Mouse (Mus musculus) gonadal fat pad, adult 2 months (tissue): Measurements from ENCODE around the gene Alg12. TPM values are rescaled to one million over a fixed set of nuclear protein-coding genes. Genes with fewer than 3 reads are reported as not detected.

Source experiments
- DNase-seq: peaks from one replicate; pipeline ENCODE4 v3.0.0-alpha.2; 2012; ENCODE audit warnings: low read depth
- polyA plus RNA-seq: library from polyadenylated mRNA; depleted of rRNA; stranded (reverse); fragments of >200 nt; gene quantifications from 2 replicates; pipeline ENCODE4 v1.2.3, GENCODE M21; 2012; rRNA removed

Gene Alg12
- polyA plus RNA-seq: 17.9 and 19.6 TPM in 2 replicates

GRCm38 (mm10) chr15:88819026-88819905 lies at the start of gene Alg12, which contains the start of gene Creld2:
TSS of gene Alg12 (minus strand) at chr15:88819318.
TSS of gene Creld2 (plus strand) at chr15:88819646.
- peak; percentile 89 for DNase-seq

- no peak for DNase-seq
Measured at GRCm38 (mm10) chr15:88868024-88868742, 49.1 kb upstream of the Alg12 start.

- no peak for DNase-seq
Measured at GRCm38 (mm10) chr15:88867368-88868023, 48.4 kb upstream of the Alg12 start.

- DNase-seq: no peak
Measured at GRCm38 (mm10) chr15:88866934-88867356, 47.8 kb upstream of the Alg12 start.

GRCm38 (mm10) chr15:88865888-88866695 lies 47.0 kb upstream of the Alg12 start:
- DNase-seq: no peak

- DNase-seq: no peak
Measured at GRCm38 (mm10) chr15:88865061-88865460, 45.9 kb upstream of the Alg12 start.

GRCm38 (mm10) chr15:88864270-88865030 lies 45.3 kb upstream of the Alg12 start:
- no peak for DNase-seq

GRCm38 (mm10) chr15:88863695-88864231 lies 44.6 kb upstream of the Alg12 start:
- DNase-seq: no peak

GRCm38 (mm10) chr15:88862881-88863694 lies 44.0 kb upstream of the Alg12 start:
- DNase-seq: no peak

GRCm38 (mm10) chr15:88861772-88862622 lies 42.9 kb upstream of the Alg12 start, which contains the start of gene Pim3:
TSS of gene Pim3 (plus strand) at chr15:88862186.
- no peak for DNase-seq

GRCm38 (mm10) chr15:88860781-88861180 lies 41.7 kb upstream of the Alg12 start:
- DNase-seq: no peak

- DNase-seq: no peak
Measured at GRCm38 (mm10) chr15:88859206-88859970, 40.3 kb upstream of the Alg12 start.

- DNase-seq: no peak
Measured at GRCm38 (mm10) chr15:88858707-88859106, 39.6 kb upstream of the Alg12 start.

- DNase-seq: no peak
Measured at GRCm38 (mm10) chr15:88858141-88858541, 39.0 kb upstream of the Alg12 start.

- DNase-seq: no peak
Measured at GRCm38 (mm10) chr15:88857361-88857760, 38.2 kb upstream of the Alg12 start.

- DNase-seq: no peak
Measured at GRCm38 (mm10) chr15:88856613-88857012, 37.5 kb upstream of the Alg12 start.

- DNase-seq: no peak
Measured at GRCm38 (mm10) chr15:88855896-88856417, 36.8 kb upstream of the Alg12 start.
